Mouse (Mus musculus): Measurements from ENCODE around the gene Ctnnb1. TPM values are rescaled to one million over a fixed set of nuclear protein-coding genes. Genes with fewer than 3 reads are reported as not detected.
A peak's percentile ranks its signal among the peaks of the same experiment; 100 is the strongest.

The Ctnnb1 gene
- polyA plus RNA-seq, 1 experiment from 2014 or later, result 702 TPM

- Histone ChIP-seq H3K4me2 (ENCODE audit: low read length) (no peak overlapping the region), H3K27ac (replicated peaks; ENCODE audit: low read depth, low read length) (0 out of 2 replicates have a peak overlapping the region, but pooled peaks have one; percentile 5), H3K9me3 (ENCODE audit: control insufficient read depth, low read length) (no peaks in the 10 kb centered on the region), H3K36me3 (ENCODE audit: control insufficient read depth, insufficient read depth, low read length) (no peaks in the 10 kb centered on the region), H3K4me1 (ENCODE audit: control insufficient read depth, insufficient read depth, low read length) (peaks cover 45% of the 10 kb centered on the region), H3K9ac (replicated peaks; ENCODE audit: low read length) (no peak overlapping the region), H3K4me3 (replicated peaks; ENCODE audit: low read depth, low read length) (no peak overlapping the region), H3K27me3 (ENCODE audit: control insufficient read depth, insufficient read depth, low read length) (no peaks in the 10 kb centered on the region)
- DNase-seq, result peak; percentile 29
- 43% methylated on average over 15 of the region's 15 CpGs for WGBS
- ATAC-seq (ENCODE audit: low FRiP score, low TSS enrichment), result no peak
Measured at GRCm38 (mm10) chr9:120989806-120990700, 61.0 kb downstream of the Ctnnb1 start.

- H3K4me2 ChIP-seq (ENCODE audit: low read length), result no peak overlapping the region
- H3K4me3 ChIP-seq (replicated peaks; ENCODE audit: low read depth, low read length), result no peak overlapping the region
- no peak overlapping the region for H3K27ac ChIP-seq (replicated peaks; ENCODE audit: low read depth, low read length)
- WGBS, result 43% methylated on average over 2 of the region's 2 CpGs
- H3K9me3 ChIP-seq (ENCODE audit: control insufficient read depth, low read length), result no peaks in the 10 kb centered on the region
- H3K4me1 ChIP-seq (ENCODE audit: control insufficient read depth, insufficient read depth, low read length), result peaks cover 45% of the 10 kb centered on the region
- no peaks in the 10 kb centered on the region for H3K36me3 ChIP-seq (ENCODE audit: control insufficient read depth, insufficient read depth, low read length)
- H3K27me3 ChIP-seq (ENCODE audit: control insufficient read depth, insufficient read depth, low read length), result no peaks in the 10 kb centered on the region
- no peak for DNase-seq
- ATAC-seq (ENCODE audit: low FRiP score, low TSS enrichment), result no peak
- no peak overlapping the region for H3K9ac ChIP-seq (replicated peaks; ENCODE audit: low read length)
Measured at GRCm38 (mm10) chr9:120991801-120992200, 62.8 kb downstream of the Ctnnb1 start.

- Histone ChIP-seq H3K36me3 (ENCODE audit: control insufficient read depth, insufficient read depth, low read length) (no peaks in the 10 kb centered on the region), H3K9me3 (ENCODE audit: control insufficient read depth, low read length) (no peaks in the 10 kb centered on the region), H3K27ac (replicated peaks; ENCODE audit: low read depth, low read length) (peak overlapping the region; percentile 60), H3K9ac (replicated peaks; ENCODE audit: low read length) (no peak overlapping the region), H3K4me3 (replicated peaks; ENCODE audit: low read depth, low read length) (no peak overlapping the region), H3K4me1 (ENCODE audit: control insufficient read depth, insufficient read depth, low read length) (peaks cover 40% of the 10 kb centered on the region), H3K27me3 (ENCODE audit: control insufficient read depth, insufficient read depth, low read length) (no peaks in the 10 kb centered on the region), H3K4me2 (ENCODE audit: low read length) (no peak overlapping the region; the same call in 1 of the 2 replicates)
- ATAC-seq (ENCODE audit: low FRiP score, low TSS enrichment) (peak; percentile 68; the same call in 1 of the 2 replicates), DNase-seq (peak; percentile 80)
- WGBS, result 26% methylated on average over 10 of the region's 10 CpGs
Measured at GRCm38 (mm10) chr9:120993004-120993403, 64.0 kb downstream of the Ctnnb1 start.

GRCm38 (mm10) chr9:120994223-120995155 lies 65.5 kb downstream of the Ctnnb1 start:
- H3K9me3 ChIP-seq (ENCODE audit: control insufficient read depth, low read length), result no peaks in the 10 kb centered on the region
- H3K4me1 ChIP-seq (ENCODE audit: control insufficient read depth, insufficient read depth, low read length), result peaks cover 35% of the 10 kb centered on the region
- H3K4me2 ChIP-seq (ENCODE audit: low read length), result no peak overlapping the region
- no peak overlapping the region for H3K27ac ChIP-seq (replicated peaks; ENCODE audit: low read depth, low read length)
- H3K4me3 ChIP-seq (replicated peaks; ENCODE audit: low read depth, low read length), result no peak overlapping the region
- 67% methylated on average over 15 of the region's 15 CpGs for WGBS
- no peaks in the 10 kb centered on the region for H3K27me3 ChIP-seq (ENCODE audit: control insufficient read depth, insufficient read depth, low read length)
- no peak for DNase-seq
- ATAC-seq (ENCODE audit: low FRiP score, low TSS enrichment), result no peak
- no peaks in the 10 kb centered on the region for H3K36me3 ChIP-seq (ENCODE audit: control insufficient read depth, insufficient read depth, low read length)
- H3K9ac ChIP-seq (replicated peaks; ENCODE audit: low read length), result no peak overlapping the region

DNA sequence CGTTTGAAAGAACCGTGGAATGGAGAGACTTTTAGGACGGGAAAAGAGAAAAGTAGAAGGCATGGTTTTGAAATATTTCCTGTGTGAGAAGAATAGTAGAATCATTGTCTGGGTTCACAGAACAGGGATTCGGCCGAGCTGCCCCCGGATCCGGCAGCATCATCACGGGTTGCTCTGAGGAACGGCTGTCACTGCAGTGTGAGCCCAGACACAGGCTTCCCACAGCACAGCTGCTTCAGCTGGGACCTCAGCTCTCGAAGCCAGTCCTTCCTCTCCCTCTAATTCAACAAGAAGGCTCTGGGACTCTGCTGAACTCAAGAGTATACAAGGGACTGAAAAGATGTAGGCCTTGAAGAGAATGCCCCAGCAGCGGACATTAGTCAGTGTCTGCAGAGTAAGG lies 69.7 kb downstream of the Ctnnb1 start:
- no peaks in the 10 kb centered on the region for H3K27me3 ChIP-seq (ENCODE audit: control insufficient read depth, insufficient read depth, low read length)
- no peaks in the 10 kb centered on the region for H3K9me3 ChIP-seq (ENCODE audit: control insufficient read depth, low read length)
- no peaks in the 10 kb centered on the region for H3K36me3 ChIP-seq (ENCODE audit: control insufficient read depth, insufficient read depth, low read length)
- ATAC-seq (ENCODE audit: low FRiP score, low TSS enrichment) (no peak), DNase-seq (no peak)
- WGBS, result 78% methylated on average over 11 of the region's 11 CpGs
- peaks cover 12% of the 10 kb centered on the region for H3K4me1 ChIP-seq (ENCODE audit: control insufficient read depth, insufficient read depth, low read length)
- no peak overlapping the region for H3K9ac ChIP-seq (replicated peaks; ENCODE audit: low read length)
- no peak overlapping the region for H3K27ac ChIP-seq (replicated peaks; ENCODE audit: low read depth, low read length)
- H3K4me3 ChIP-seq (replicated peaks; ENCODE audit: low read depth, low read length), result no peak overlapping the region
- H3K4me2 ChIP-seq (ENCODE audit: low read length), result no peak overlapping the region

DNA sequence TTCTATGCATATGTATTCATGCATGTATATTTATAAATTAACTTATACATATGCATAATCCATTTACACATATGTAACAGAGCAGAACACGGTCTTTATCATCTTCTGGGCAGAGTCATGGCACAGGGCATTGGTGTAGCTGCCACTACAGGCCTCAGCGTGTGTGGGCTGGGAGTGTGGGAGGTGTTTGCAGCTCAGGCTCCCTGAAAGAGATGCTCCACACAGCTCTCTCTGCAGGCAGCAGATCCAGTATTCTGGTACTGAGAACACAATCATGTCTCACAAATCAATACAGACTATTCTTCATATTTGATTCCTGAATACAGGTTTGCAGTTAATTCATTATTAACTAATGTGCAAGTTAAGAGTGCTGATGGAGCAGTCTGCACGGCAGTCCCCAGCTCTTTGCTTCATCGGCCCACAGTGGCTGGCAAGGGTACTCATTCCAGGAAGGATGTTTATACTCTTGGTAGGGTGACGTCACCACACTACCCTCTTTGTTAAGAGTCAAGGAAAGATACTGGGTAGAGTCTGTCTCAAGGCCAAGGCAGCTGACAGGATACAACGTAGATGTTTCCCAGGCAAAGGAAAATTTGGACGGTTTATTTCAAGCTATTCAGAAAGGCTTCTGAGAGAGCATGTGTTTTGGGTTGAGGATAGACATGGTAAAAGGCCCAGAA lies 71.8 kb downstream of the Ctnnb1 start:
- ATAC-seq (ENCODE audit: low FRiP score, low TSS enrichment), result no peak
- 74% methylated on average over 7 of the region's 7 CpGs for WGBS

DNA sequence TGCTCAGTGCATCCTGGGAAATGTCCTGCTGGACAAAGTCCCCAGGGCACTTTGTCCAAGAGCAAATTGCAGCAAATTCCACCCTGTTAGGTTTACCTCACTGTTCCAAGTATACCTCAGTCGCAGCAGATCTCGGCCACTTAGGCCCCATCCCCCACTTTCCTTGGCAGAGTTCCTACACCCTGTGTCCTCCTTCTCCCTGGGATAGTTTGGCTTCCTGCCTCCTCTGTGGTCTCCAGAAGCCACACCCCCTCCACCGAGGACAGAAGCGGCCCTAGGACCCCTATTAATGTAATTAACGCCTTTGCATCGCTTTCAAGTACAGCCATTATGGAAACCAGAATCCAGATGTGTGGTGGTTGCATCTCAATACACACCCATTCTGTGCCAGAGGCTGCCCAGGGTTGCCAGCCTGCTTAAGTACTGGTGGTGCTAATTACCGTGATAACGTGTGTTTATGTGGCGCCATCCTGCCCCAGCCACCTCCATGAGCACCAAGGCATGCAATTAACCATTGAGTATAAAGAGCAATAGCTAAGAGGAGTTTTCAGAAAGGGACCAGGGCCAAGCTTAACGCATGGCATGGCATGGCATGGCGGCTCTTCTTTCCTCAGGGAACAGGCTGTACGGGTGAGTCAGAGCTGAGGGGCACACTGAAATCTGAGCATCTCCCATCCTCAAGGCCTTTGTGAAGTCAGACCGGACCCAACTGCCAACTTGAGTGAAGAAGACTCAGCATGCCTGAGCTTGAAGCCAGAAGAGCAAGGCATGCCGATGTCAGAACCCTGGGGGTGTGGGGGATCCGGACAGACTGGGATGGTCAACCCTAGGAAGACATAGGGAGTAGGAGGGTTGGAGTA lies 72.9 kb downstream of the Ctnnb1 start:
- no peak for ATAC-seq (ENCODE audit: low FRiP score, low TSS enrichment)
- Histone ChIP-seq H3K27ac (replicated peaks; ENCODE audit: low read depth, low read length) (no peak overlapping the region), H3K9me3 (ENCODE audit: control insufficient read depth, low read length) (no peaks in the 10 kb centered on the region), H3K36me3 (ENCODE audit: control insufficient read depth, insufficient read depth, low read length) (no peaks in the 10 kb centered on the region), H3K4me3 (replicated peaks; ENCODE audit: low read depth, low read length) (no peak overlapping the region), H3K4me2 (ENCODE audit: low read length) (no peak overlapping the region), H3K27me3 (ENCODE audit: control insufficient read depth, insufficient read depth, low read length) (no peaks in the 10 kb centered on the region), H3K9ac (replicated peaks; ENCODE audit: low read length) (no peak overlapping the region), H3K4me1 (ENCODE audit: control insufficient read depth, insufficient read depth, low read length) (peaks cover 3% of the 10 kb centered on the region; the same call in 1 of the 2 replicates)
- WGBS, result 81% methylated on average over 15 of the region's 15 CpGs
- DNase-seq, result no peak

More for the DNA sequence above, 71.8 kb downstream of the Ctnnb1 start:
- H3K4me2 ChIP-seq (ENCODE audit: low read length), result no peak overlapping the region
- H3K9ac ChIP-seq (replicated peaks; ENCODE audit: low read length), result no peak overlapping the region
- no peak for DNase-seq
- H3K4me1 ChIP-seq (ENCODE audit: control insufficient read depth, insufficient read depth, low read length), result peaks cover 3% of the 10 kb centered on the region; the same call in 1 of the 2 replicates
- no peak overlapping the region for H3K27ac ChIP-seq (replicated peaks; ENCODE audit: low read depth, low read length)
- H3K4me3 ChIP-seq (replicated peaks; ENCODE audit: low read depth, low read length), result no peak overlapping the region
- no peaks in the 10 kb centered on the region for H3K9me3 ChIP-seq (ENCODE audit: control insufficient read depth, low read length)
- H3K27me3 ChIP-seq (ENCODE audit: control insufficient read depth, insufficient read depth, low read length), result no peaks in the 10 kb centered on the region
- no peaks in the 10 kb centered on the region for H3K36me3 ChIP-seq (ENCODE audit: control insufficient read depth, insufficient read depth, low read length)

All from midbrain, embryonic 14.5 days (tissue).